Mouse (Mus musculus) ES-Bruce4 (cell line): ENCODE results near the gene Clint1. TPM values are rescaled to one million over a fixed set of nuclear protein-coding genes. Genes with fewer than 3 reads are reported as not detected.

Experiments used
- H3K27ac ChIP-seq: 2 replicates; pipeline ENCODE4 v1.5.1; 2012; ENCODE audit warnings: low read length, inconsistent platforms; ENCODE audit not compliant: insufficient read depth
- H3K27me3 ChIP-seq: 2 replicates; pipeline ENCODE4 v1.6.1; 2012; ENCODE audit warnings: mild to moderate bottlenecking, low read length, inconsistent platforms; ENCODE audit not compliant: control insufficient read depth, poor library complexity, insufficient read depth, severe bottlenecking
- H3K36me3 ChIP-seq: 2 replicates; pipeline ENCODE4 v1.6.1; 2012; ENCODE audit warnings: inconsistent platforms, mild to moderate bottlenecking, low read length, moderate library complexity; ENCODE audit not compliant: control insufficient read depth, poor library complexity, insufficient read depth, severe bottlenecking
- H3K4me1 ChIP-seq: one replicate; pipeline ENCODE4 v1.8.1; 2011; ENCODE audit warnings: low read length; ENCODE audit not compliant: control insufficient read depth, insufficient read depth
- H3K4me3 ChIP-seq: 2 replicates; pipeline ENCODE4 v1.5.1; 2011; ENCODE audit warnings: low read depth, mild to moderate bottlenecking, low read length
- H3K9ac ChIP-seq: 2 replicates; pipeline ENCODE4 v1.6.1; 2012; ENCODE audit warnings: low read depth, mild to moderate bottlenecking, inconsistent platforms; ENCODE audit not compliant: poor library complexity, severe bottlenecking
- H3K9me3 ChIP-seq: replicated peaks from 2 replicates; pipeline ENCODE4 v1.6.1; 2012; ENCODE audit warnings: mild to moderate bottlenecking, low read length, inconsistent platforms; ENCODE audit not compliant: control insufficient read depth, poor library complexity, insufficient read depth, severe bottlenecking
- CTCF ChIP-seq: IDR thresholded peaks from one replicate; pipeline ENCODE4 v1.8.1; 2011; ENCODE audit warnings: low read depth, low read length
- EP300 ChIP-seq: IDR thresholded peaks from 2 replicates; pipeline ENCODE4 v1.6.1; 2011; ENCODE audit warnings: low read depth, low read length; ENCODE audit not compliant: insufficient read depth
- POLR2A ChIP-seq: IDR thresholded peaks from one replicate; pipeline ENCODE4 v1.8.1; 2011; ENCODE audit warnings: low read length; ENCODE audit not compliant: insufficient read depth
- polyA plus RNA-seq: library from polyadenylated mRNA; stranded (reverse); fragments of >200 nt; gene quantifications from 2 replicates; pipeline ENCODE4 v1.2.4, GENCODE M21; 2011; ENCODE audit warnings: low read depth; ENCODE audit not compliant: missing spikeins, insufficient read depth, insufficient read length

The Clint1 gene
- polyA plus RNA-seq, 1 experiment = 77.6 TPM

DNA sequence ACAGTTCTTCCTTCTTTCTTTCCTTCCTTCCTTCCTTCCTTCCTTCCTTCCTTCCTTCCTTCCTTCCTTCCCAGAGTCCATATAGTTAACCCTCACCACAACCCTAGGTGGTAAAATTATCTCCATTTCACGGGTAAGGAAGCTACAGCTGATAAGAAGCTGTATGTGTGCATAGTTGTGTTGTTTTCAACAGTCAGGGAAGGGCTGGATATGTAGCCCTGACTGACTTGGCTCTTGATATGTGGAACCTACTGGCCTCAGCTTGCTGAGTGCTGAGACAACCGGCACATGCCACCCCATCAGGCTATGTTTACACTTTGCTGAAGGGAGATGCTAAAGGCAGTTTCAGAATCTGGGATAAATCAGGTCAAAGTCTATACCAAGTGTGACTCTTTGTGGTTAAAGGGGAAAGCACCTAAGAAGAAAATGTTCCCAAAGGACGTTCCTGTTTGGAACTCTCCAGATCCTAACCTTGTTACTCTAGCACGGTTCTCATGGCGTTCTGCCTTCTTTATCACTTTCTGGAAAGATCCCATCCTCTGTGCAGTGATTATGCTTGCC lies 14.5 kb upstream of the Clint1 start:
- Histone ChIP-seq H3K4me3 (no peak overlapping the region), H3K36me3 (no peaks in the 10 kb centered on the region), H3K9me3 (no peaks in the 10 kb centered on the region), H3K9ac (no peak overlapping the region), H3K27me3 (peaks cover 1% of the 10 kb centered on the region), H3K4me1 (no peaks in the 10 kb centered on the region), H3K27ac (no peak overlapping the region)
- TF ChIP-seq POLR2A (no peak), EP300 (no peak), CTCF (no peak)

DNA sequence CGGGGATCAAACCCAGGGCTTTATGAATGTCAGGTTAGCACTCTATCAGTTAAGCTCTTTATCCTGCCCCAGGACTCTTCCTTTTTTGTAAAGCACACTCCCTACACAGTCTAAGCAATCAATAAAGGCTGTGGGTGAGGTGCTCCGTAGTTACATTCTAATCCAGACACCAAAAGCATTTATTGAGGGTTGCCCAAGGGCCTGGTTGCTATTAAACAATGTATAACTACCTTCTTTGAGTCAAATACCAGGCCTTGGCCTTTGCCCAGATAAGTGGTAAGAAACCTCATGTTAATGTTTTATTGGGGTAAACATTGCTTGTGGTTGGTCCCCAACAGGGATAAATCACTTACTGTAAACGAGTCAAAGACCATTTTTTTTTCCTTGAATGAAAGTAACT lies 13.4 kb upstream of the Clint1 start:
- no peak overlapping the region for H3K9ac ChIP-seq
- peaks cover 1% of the 10 kb centered on the region; the same call in 1 of the 2 replicates for H3K27me3 ChIP-seq
- no peak for TF ChIP-seq POLR2A
- TF ChIP-seq CTCF = no peak
- TF ChIP-seq EP300 = no peak
- H3K27ac ChIP-seq = no peak overlapping the region
- no peaks in the 10 kb centered on the region for H3K4me1 ChIP-seq
- H3K9me3 ChIP-seq = no peaks in the 10 kb centered on the region
- H3K36me3 ChIP-seq = no peaks in the 10 kb centered on the region
- no peak overlapping the region for H3K4me3 ChIP-seq

DNA sequence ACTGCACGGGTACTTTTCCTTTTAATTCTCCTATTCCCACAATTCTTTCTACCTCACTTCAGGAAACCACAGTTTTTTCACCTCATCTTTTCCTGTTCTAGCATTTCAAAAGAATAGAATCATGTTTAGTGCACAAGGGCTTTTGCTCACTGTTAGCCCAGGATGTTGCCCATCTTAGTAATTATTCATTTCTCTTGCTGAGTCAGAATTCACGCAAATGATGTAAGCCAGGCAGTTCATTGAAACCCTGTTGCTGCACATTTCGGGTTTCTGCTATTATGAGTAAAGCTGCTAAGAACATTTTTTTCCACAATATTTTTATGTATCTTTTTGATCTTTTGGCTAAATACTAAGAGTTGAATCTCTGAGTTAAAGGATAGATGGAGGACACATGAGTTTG lies 11.5 kb upstream of the Clint1 start:
- no peaks in the 10 kb centered on the region; the same call in 1 of the 2 replicates for H3K27me3 ChIP-seq
- H3K4me1 ChIP-seq = no peaks in the 10 kb centered on the region
- no peak overlapping the region for H3K4me3 ChIP-seq
- no peak overlapping the region for H3K27ac ChIP-seq
- no peaks in the 10 kb centered on the region for H3K36me3 ChIP-seq
- no peak overlapping the region for H3K9ac ChIP-seq
- H3K9me3 ChIP-seq = no peaks in the 10 kb centered on the region
- TF ChIP-seq POLR2A (no peak), EP300 (no peak), CTCF (no peak)

DNA sequence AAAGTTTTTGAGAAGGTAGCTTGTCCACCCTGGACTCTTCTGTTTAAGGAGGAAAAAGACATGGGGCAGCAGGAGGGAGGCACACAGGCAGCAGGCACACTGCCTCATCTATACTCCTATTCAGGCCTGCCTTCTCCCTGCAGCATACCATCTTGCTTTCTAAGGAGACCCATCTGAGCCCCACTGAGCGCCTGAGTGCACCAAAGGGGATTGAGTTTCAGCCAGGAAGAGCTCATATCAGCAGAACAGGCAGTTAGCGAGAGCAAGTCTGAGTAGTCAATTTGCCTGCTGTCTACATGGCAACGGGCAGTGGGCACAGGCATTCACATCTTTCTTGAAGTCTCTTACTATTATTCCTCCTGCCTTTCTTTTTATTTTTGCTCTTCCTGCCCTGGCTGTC lies 5.8 kb upstream of the Clint1 start:
- Histone ChIP-seq H3K4me3 (no peak overlapping the region), H3K4me1 (no peaks in the 10 kb centered on the region), H3K27me3 (no peaks in the 10 kb centered on the region), H3K36me3 (no peaks in the 10 kb centered on the region), H3K27ac (no peak overlapping the region), H3K9ac (no peak overlapping the region), H3K9me3 (no peaks in the 10 kb centered on the region)
- TF ChIP-seq POLR2A (no peak), CTCF (no peak), EP300 (no peak)

DNA sequence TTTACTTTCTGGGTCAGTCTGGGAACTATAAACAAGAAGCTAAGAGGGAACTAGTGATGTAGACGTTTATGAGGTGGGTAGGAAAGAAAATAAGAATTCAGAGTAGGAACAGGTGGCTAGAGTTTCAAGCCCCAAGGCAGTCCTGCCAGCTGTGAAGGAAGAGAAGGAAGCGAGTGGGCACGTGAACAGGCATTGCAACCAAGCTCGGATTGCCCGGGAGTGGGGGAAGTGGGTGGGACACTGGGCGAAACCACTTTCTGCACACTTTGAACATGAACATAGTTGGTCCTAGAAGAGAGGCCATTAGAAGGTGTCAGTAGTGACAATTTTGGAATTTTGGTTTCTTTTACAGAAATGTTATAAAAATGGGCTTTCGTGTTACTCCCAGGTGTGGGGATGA lies 4.3 kb upstream of the Clint1 start:
- TF ChIP-seq EP300 (no peak), POLR2A (no peak), CTCF (no peak)
- Histone ChIP-seq H3K4me3 (no peak overlapping the region), H3K9me3 (no peaks in the 10 kb centered on the region), H3K4me1 (no peaks in the 10 kb centered on the region), H3K27ac (no peak overlapping the region), H3K36me3 (no peaks in the 10 kb centered on the region), H3K9ac (no peak overlapping the region), H3K27me3 (no peaks in the 10 kb centered on the region)

DNA sequence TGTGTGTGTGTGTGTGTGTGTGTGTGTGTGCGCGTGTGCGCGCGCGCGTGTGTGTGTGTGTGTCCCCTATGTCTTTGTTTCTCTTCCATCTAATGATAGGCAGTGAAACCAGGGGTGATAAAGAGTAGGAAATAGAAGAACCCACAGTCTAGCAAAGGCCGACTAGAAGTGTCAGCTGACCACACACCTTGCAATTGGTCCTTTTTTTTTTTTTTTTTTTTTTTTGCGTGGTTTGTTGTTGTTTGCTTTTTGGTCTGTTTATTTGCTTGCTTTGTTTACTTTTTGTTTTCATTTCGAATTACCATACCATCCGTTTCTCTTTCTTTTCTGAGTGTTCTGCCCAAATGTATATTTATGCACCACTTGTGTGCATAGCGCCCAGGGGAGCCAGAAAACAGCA lies 3.6 kb upstream of the Clint1 start:
- Histone ChIP-seq H3K36me3 (0 out of 2 replicates have a peak, but pooled peaks cover 2% of the 10 kb centered on the region), H3K9me3 (no peaks in the 10 kb centered on the region), H3K4me1 (no peaks in the 10 kb centered on the region), H3K9ac (no peak overlapping the region), H3K27ac (no peak overlapping the region), H3K4me3 (no peak overlapping the region), H3K27me3 (no peaks in the 10 kb centered on the region)
- TF ChIP-seq EP300 = no peak
- no peak for TF ChIP-seq CTCF
- TF ChIP-seq POLR2A = no peak
